Mouse (Mus musculus): ENCODE results near the gene Pcgf1.

DNA sequence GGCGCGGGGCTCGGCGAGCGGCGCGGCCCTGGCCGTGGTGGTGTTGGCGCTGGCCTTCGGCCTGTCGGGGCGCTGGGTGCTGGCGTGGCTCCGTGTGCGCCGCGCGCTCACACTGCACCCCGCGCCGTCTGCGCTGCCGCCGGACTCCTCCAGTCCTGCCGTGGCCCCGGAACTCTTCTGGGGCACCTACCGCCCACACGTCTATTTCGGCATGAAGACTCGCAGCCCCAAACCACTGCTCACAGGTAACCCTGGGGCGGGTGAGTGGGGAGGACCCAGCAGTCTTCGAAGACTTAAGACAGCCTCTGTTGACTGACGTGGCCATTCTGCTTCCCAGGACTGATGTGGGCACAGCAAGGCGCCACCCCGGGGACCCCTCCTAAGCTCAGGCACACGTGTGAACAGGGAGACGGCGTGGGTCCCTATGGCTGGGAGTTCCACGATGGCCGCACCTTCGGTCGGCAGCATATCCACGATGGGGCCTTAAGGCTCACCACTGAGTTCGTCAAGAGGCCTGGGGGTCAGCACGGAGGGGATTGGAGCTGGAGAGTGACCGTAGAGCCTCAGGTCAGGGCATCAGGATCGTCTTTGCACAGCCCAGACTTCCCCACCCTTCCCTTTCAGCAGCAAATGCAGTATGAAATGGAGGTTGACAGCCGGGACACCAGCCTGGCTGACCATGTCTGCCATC, 38.2 kb downstream of the Pcgf1 start:
- TF ChIP-seq CTCF (IDR thresholded peaks at IDR 0.05; ENCODE audit: low read depth) (0 out of 2 replicates have a peak, but pooled peaks have one; percentile 2), EP300 (IDR thresholded peaks at IDR 0.05; ENCODE audit: low read depth) (no peak)

Data from liver, embryonic 14.5 days (tissue).